Mouse (Mus musculus) limb, embryonic 11.5 days (tissue): ENCODE measurements around the gene Rab9. TPM values are rescaled to one million over a fixed set of nuclear protein-coding genes. Genes with fewer than 3 reads are reported as not detected.

ENCODE experiments used
- ATAC-seq: fragments of 200-750 bp; cut with Nextera tagmentation; 2 replicates; pipeline ENCODE4 v1.8.0; 2017; ENCODE audit warnings: low read depth; ENCODE audit not compliant: insufficient number of reproducible peaks, low FRiP score, low TSS enrichment
- DNase-seq: peaks from one replicate; pipeline ENCODE4 v3.0.0-alpha.2; 2015; ENCODE audit warnings: low spot score
- H3K27ac ChIP-seq: fragments of 300-500 bp; sonication (generic); replicated peaks from 2 replicates; pipeline ENCODE4 v1.5.1; 2014; ENCODE audit warnings: low read depth, mild to moderate bottlenecking, low read length
- H3K27me3 ChIP-seq: fragments of 300-500 bp; sonication (generic); 2 replicates; pipeline ENCODE4 v1.6.1; 2014; ENCODE audit warnings: mild to moderate bottlenecking, low read length, mixed read lengths; ENCODE audit not compliant: control insufficient read depth, insufficient read depth
- H3K36me3 ChIP-seq: fragments of 300-500 bp; sonication (generic); 2 replicates; pipeline ENCODE4 v1.6.1; 2014; ENCODE audit warnings: mild to moderate bottlenecking, low read length, moderate library complexity, mixed read lengths; ENCODE audit not compliant: control insufficient read depth, insufficient read depth
- H3K4me1 ChIP-seq: fragments of 300-500 bp; sonication (generic); 2 replicates; pipeline ENCODE4 v1.6.1; 2014; ENCODE audit warnings: low read length, mixed read lengths; ENCODE audit not compliant: control insufficient read depth, insufficient read depth
- H3K4me2 ChIP-seq: fragments of 300-500 bp; sonication (generic); 2 replicates; pipeline ENCODE4 v1.6.1; 2014; ENCODE audit warnings: low read depth, mild to moderate bottlenecking, moderate library complexity; ENCODE audit not compliant: severe bottlenecking
- H3K4me3 ChIP-seq: fragments of 300-500 bp; sonication (generic); 2 replicates; pipeline ENCODE4 v1.5.1; 2014; ENCODE audit warnings: low read depth, low read length
- H3K9ac ChIP-seq: fragments of 300-500 bp; sonication (generic); 2 replicates; pipeline ENCODE4 v1.6.1; 2014; ENCODE audit warnings: mild to moderate bottlenecking, low read length
- H3K9me3 ChIP-seq: fragments of 300-500 bp; sonication (generic); 2 replicates; pipeline ENCODE4 v1.6.1; 2016; ENCODE audit warnings: low read length; ENCODE audit not compliant: control insufficient read depth
- WGBS: fragments of 180-500 bp; shearing (Covaris S2); extraction: QIAGEN DNeasy Blood & Tissue Kit; methylation state at CpG from one replicate; pipeline ENCODE4 v1.1.7; 2014; 5-methylcytosine and 5-hydroxymethylcytosine counted together
- polyA plus RNA-seq: library from polyadenylated mRNA; unstranded; fragments of >200 nt; fragmentation: Nextera tagmentation; extraction: Ambion mirVana; gene quantifications from 2 replicates; pipeline ENCODE4 v1.2.1, GENCODE M21; 2014

Rab9 gene
- polyA plus RNA-seq, 1 experiment from 2014 or later: 56.8 TPM

- no peak for ATAC-seq
- no peak overlapping the region for H3K4me3 ChIP-seq
- H3K36me3 ChIP-seq: no peaks in the 10 kb centered on the region; the same call in 1 of the 2 replicates
- peak overlapping the region; percentile 15; the same call in 1 of the 2 replicates for H3K4me2 ChIP-seq
- no peaks in the 10 kb centered on the region for H3K4me1 ChIP-seq
- DNase-seq: no peak
- H3K9ac ChIP-seq: no peak overlapping the region
- H3K27ac ChIP-seq: no peak overlapping the region
- H3K27me3 ChIP-seq: 0 out of 2 replicates have a peak, but pooled peaks cover 2% of the 10 kb centered on the region
- no peaks in the 10 kb centered on the region for H3K9me3 ChIP-seq
- WGBS: 82% methylated on average over 6 of the region's 6 CpGs
These were observed 2.3 kb downstream of the Rab9 start for GRCm38 (mm10) chrX:166477393-166477792.

GRCm38 (mm10) chrX:166472612-166473011 lies 7.1 kb downstream of the Rab9 start:
- 83% methylated on average over 6 of the region's 6 CpGs for WGBS
- Histone ChIP-seq H3K36me3 (no peaks in the 10 kb centered on the region; the same call in 1 of the 2 replicates), H3K27ac (no peak overlapping the region), H3K4me2 (no peak overlapping the region), H3K9me3 (no peaks in the 10 kb centered on the region), H3K4me3 (no peak overlapping the region), H3K9ac (no peak overlapping the region), H3K4me1 (no peaks in the 10 kb centered on the region), H3K27me3 (0 out of 2 replicates have a peak, but pooled peaks cover 2% of the 10 kb centered on the region)
- DNase-seq: no peak
- ATAC-seq: no peak

- H3K27me3 ChIP-seq: no peaks in the 10 kb centered on the region
- 94% methylated on average over 7 of the region's 7 CpGs for WGBS
- no peak overlapping the region for H3K4me2 ChIP-seq
- no peak overlapping the region for H3K4me3 ChIP-seq
- no peaks in the 10 kb centered on the region for H3K9me3 ChIP-seq
- no peaks in the 10 kb centered on the region for H3K36me3 ChIP-seq
- DNase-seq: no peak
- no peak overlapping the region for H3K27ac ChIP-seq
- no peak for ATAC-seq
- no peak overlapping the region for H3K9ac ChIP-seq
- no peaks in the 10 kb centered on the region; the same call in 1 of the 2 replicates for H3K4me1 ChIP-seq
These were observed 11.3 kb downstream of the Rab9 start for GRCm38 (mm10) chrX:166468321-166468720.

GRCm38 (mm10) chrX:166455525-166455924 lies 24.1 kb downstream of the Rab9 start:
- no peak for ATAC-seq
- Histone ChIP-seq H3K4me1 (no peaks in the 10 kb centered on the region), H3K27me3 (no peaks in the 10 kb centered on the region), H3K27ac (no peak overlapping the region), H3K4me2 (no peak overlapping the region), H3K9ac (no peak overlapping the region), H3K4me3 (no peak overlapping the region), H3K9me3 (no peaks in the 10 kb centered on the region), H3K36me3 (no peaks in the 10 kb centered on the region)
- WGBS: 95% methylated on average over 1 of the region's 1 CpGs
- no peak for DNase-seq

GRCm38 (mm10) chrX:166454331-166454730 lies 25.3 kb downstream of the Rab9 start:
- H3K4me1 ChIP-seq: no peaks in the 10 kb centered on the region
- no peaks in the 10 kb centered on the region for H3K27me3 ChIP-seq
- no peak overlapping the region for H3K4me3 ChIP-seq
- 72% methylated on average over 3 of the region's 3 CpGs for WGBS
- no peak overlapping the region for H3K27ac ChIP-seq
- DNase-seq (no peak), ATAC-seq (no peak)
- no peak overlapping the region for H3K9ac ChIP-seq
- H3K9me3 ChIP-seq: no peaks in the 10 kb centered on the region
- no peaks in the 10 kb centered on the region for H3K36me3 ChIP-seq
- H3K4me2 ChIP-seq: no peak overlapping the region

- Histone ChIP-seq H3K9me3 (no peaks in the 10 kb centered on the region), H3K4me3 (no peak overlapping the region), H3K4me1 (no peaks in the 10 kb centered on the region), H3K4me2 (no peak overlapping the region), H3K27ac (no peak overlapping the region), H3K27me3 (no peaks in the 10 kb centered on the region), H3K36me3 (no peaks in the 10 kb centered on the region), H3K9ac (no peak overlapping the region)
- DNase-seq (no peak), ATAC-seq (no peak)
- 84% methylated on average over 6 of the region's 6 CpGs for WGBS
These were observed 26.1 kb downstream of the Rab9 start for GRCm38 (mm10) chrX:166453532-166453931.

- no peak overlapping the region for H3K9ac ChIP-seq
- ATAC-seq (no peak), DNase-seq (no peak)
- H3K4me3 ChIP-seq: no peak overlapping the region
- no peaks in the 10 kb centered on the region for H3K9me3 ChIP-seq
- no peak overlapping the region for H3K27ac ChIP-seq
- no peaks in the 10 kb centered on the region for H3K36me3 ChIP-seq
- H3K4me2 ChIP-seq: no peak overlapping the region
- WGBS: 89% methylated on average over 3 of the region's 3 CpGs
- H3K4me1 ChIP-seq: no peaks in the 10 kb centered on the region
- H3K27me3 ChIP-seq: peaks cover 17% of the 10 kb centered on the region; the same call in 1 of the 2 replicates
These were observed 35.1 kb downstream of the Rab9 start for GRCm38 (mm10) chrX:166444552-166444951.

GRCm38 (mm10) chrX:166440616-166441063 lies 39.0 kb downstream of the Rab9 start, which contains the start of gene Ofd1:
Gene Ofd1 (minus strand): TSS chrX:166440704.
- Histone ChIP-seq H3K27me3 (peaks cover 17% of the 10 kb centered on the region; the same call in 1 of the 2 replicates), H3K36me3 (no peaks in the 10 kb centered on the region), H3K4me1 (no peaks in the 10 kb centered on the region), H3K4me3 (peak within 1 kb of the TSS; percentile 53), H3K9ac (peak within 1 kb of the TSS; percentile 68), H3K27ac (peak within 1 kb of the TSS; percentile 72), H3K9me3 (no peaks in the 10 kb centered on the region), H3K4me2 (peak within 1 kb of the TSS; percentile 50)
- ATAC-seq: peak; percentile 98
- DNase-seq: peak; percentile 87
- WGBS: 15% methylated on average over 33 of the region's 44 CpGs
